Mouse (Mus musculus): ENCODE results near the gene Rabggta. TPM values are rescaled to one million over a fixed set of nuclear protein-coding genes. Genes with fewer than 3 reads are reported as not detected.

Rabggta gene
- total and polyA plus RNA-seq, 3 experiments = 12.5 to 26.3 (median 13.0) TPM

GRCm38 (mm10) chr14:55735758-55736157 is 13.7 kb upstream of the Rabggta start:
- H3K9ac ChIP-seq (ENCODE audit: low read depth, low read length) = no peak overlapping the region
- 70% methylated on average over 4 of the region's 4 CpGs for WGBS
- TF ChIP-seq CTCF (IDR thresholded peaks at IDR 0.05) (no peak), POLR2A (IDR thresholded peaks at IDR 0.05; ENCODE audit: insufficient read depth, low read depth, low read length) (no peak), EP300 (IDR thresholded peaks at IDR 0.05; ENCODE audit: insufficient read depth, low read depth, low read length) (no peak)
- H3K4me3 ChIP-seq = no peak overlapping the region
- H3K27ac ChIP-seq = no peak overlapping the region
- intact Hi-C loops (cut with DNase I) = no loop called here
- H3K27me3 ChIP-seq (ENCODE audit: control insufficient read depth, insufficient read depth, low read length) = no peaks in the 10 kb centered on the region
- DNase-seq = no peak
- no peaks in the 10 kb centered on the region for H3K36me3 ChIP-seq (ENCODE audit: control insufficient read depth, insufficient read depth, low read length)
- H3K4me1 ChIP-seq (ENCODE audit: control insufficient read depth, insufficient read depth, low read length) = no peaks in the 10 kb centered on the region
- H3K79me2 ChIP-seq (replicated peaks; ENCODE audit: control insufficient read depth, insufficient read depth, low read length) = no peaks in the 10 kb centered on the region

- Histone ChIP-seq H3K27ac (no peak overlapping the region), H3K4me1 (ENCODE audit: control insufficient read depth, insufficient read depth, low read length) (no peaks in the 10 kb centered on the region), H3K4me3 (no peak overlapping the region), H3K27me3 (ENCODE audit: control insufficient read depth, insufficient read depth, low read length) (no peaks in the 10 kb centered on the region), H3K9ac (ENCODE audit: low read depth, low read length) (no peak overlapping the region), H3K36me3 (ENCODE audit: control insufficient read depth, insufficient read depth, low read length) (no peaks in the 10 kb centered on the region), H3K79me2 (replicated peaks; ENCODE audit: control insufficient read depth, insufficient read depth, low read length) (no peaks in the 10 kb centered on the region)
- intact Hi-C loops (cut with DNase I) = no loop called here
- 50% methylated on average over 3 of the region's 3 CpGs for WGBS
- TF ChIP-seq EP300 (IDR thresholded peaks at IDR 0.05; ENCODE audit: insufficient read depth, low read depth, low read length) = no peak
- DNase-seq = no peak
These were observed 13.3 kb upstream of the Rabggta start for GRCm38 (mm10) chr14:55735334-55735733.

- H3K9ac ChIP-seq (ENCODE audit: low read depth, low read length) = no peak overlapping the region
- H3K27me3 ChIP-seq (ENCODE audit: control insufficient read depth, insufficient read depth, low read length) = no peaks in the 10 kb centered on the region
- H3K27ac ChIP-seq = no peak overlapping the region
- intact Hi-C loops (cut with DNase I) = no loop called here
- TF ChIP-seq EP300 (IDR thresholded peaks at IDR 0.05; ENCODE audit: insufficient read depth, low read depth, low read length) (no peak), CTCF (IDR thresholded peaks at IDR 0.05) (no peak), POLR2A (IDR thresholded peaks at IDR 0.05; ENCODE audit: insufficient read depth, low read depth, low read length) (no peak)
- no peak for DNase-seq
- H3K36me3 ChIP-seq (ENCODE audit: control insufficient read depth, insufficient read depth, low read length) = no peaks in the 10 kb centered on the region
- no peak overlapping the region for H3K4me3 ChIP-seq
- H3K4me1 ChIP-seq (ENCODE audit: control insufficient read depth, insufficient read depth, low read length) = no peaks in the 10 kb centered on the region
- 67% methylated on average over 7 of the region's 7 CpGs for WGBS
- H3K79me2 ChIP-seq (replicated peaks; ENCODE audit: control insufficient read depth, insufficient read depth, low read length) = no peaks in the 10 kb centered on the region
These were observed 12.8 kb upstream of the Rabggta start for GRCm38 (mm10) chr14:55734869-55735268.

GRCm38 (mm10) chr14:55733889-55734288 is 11.8 kb upstream of the Rabggta start:
- WGBS = 49% methylated on average over 10 of the region's 10 CpGs
- H3K4me1 ChIP-seq (ENCODE audit: control insufficient read depth, insufficient read depth, low read length) = no peaks in the 10 kb centered on the region
- no peaks in the 10 kb centered on the region for H3K79me2 ChIP-seq (replicated peaks; ENCODE audit: control insufficient read depth, insufficient read depth, low read length)
- no peak for DNase-seq
- H3K27ac ChIP-seq = no peak overlapping the region
- H3K4me3 ChIP-seq = no peak overlapping the region
- H3K27me3 ChIP-seq (ENCODE audit: control insufficient read depth, insufficient read depth, low read length) = no peaks in the 10 kb centered on the region
- no peak overlapping the region for H3K9ac ChIP-seq (ENCODE audit: low read depth, low read length)
- no peak for TF ChIP-seq CTCF (IDR thresholded peaks at IDR 0.05)
- no peak for TF ChIP-seq EP300 (IDR thresholded peaks at IDR 0.05; ENCODE audit: insufficient read depth, low read depth, low read length)
- TF ChIP-seq POLR2A (IDR thresholded peaks at IDR 0.05; ENCODE audit: insufficient read depth, low read depth, low read length) = no peak
- H3K36me3 ChIP-seq (ENCODE audit: control insufficient read depth, insufficient read depth, low read length) = no peaks in the 10 kb centered on the region
- intact Hi-C loops (cut with DNase I) = no loop called here

GRCm38 (mm10) chr14:55730531-55731032 is 8.5 kb upstream of the Rabggta start:
- Histone ChIP-seq H3K4me1 (ENCODE audit: control insufficient read depth, insufficient read depth, low read length) (no peaks in the 10 kb centered on the region), H3K36me3 (ENCODE audit: control insufficient read depth, insufficient read depth, low read length) (no peaks in the 10 kb centered on the region), H3K79me2 (replicated peaks; ENCODE audit: control insufficient read depth, insufficient read depth, low read length) (no peaks in the 10 kb centered on the region), H3K9ac (ENCODE audit: low read depth, low read length) (no peak overlapping the region), H3K27me3 (ENCODE audit: control insufficient read depth, insufficient read depth, low read length) (no peaks in the 10 kb centered on the region), H3K4me3 (no peak overlapping the region), H3K27ac (no peak overlapping the region)
- DNase-seq = no peak
- intact Hi-C loops (cut with DNase I) = no loop called here
- TF ChIP-seq POLR2A (IDR thresholded peaks at IDR 0.05; ENCODE audit: insufficient read depth, low read depth, low read length) (no peak), CTCF (IDR thresholded peaks at IDR 0.05) (no peak), EP300 (IDR thresholded peaks at IDR 0.05; ENCODE audit: insufficient read depth, low read depth, low read length) (no peak)
- WGBS = 63% methylated on average over 7 of the region's 7 CpGs

GRCm38 (mm10) chr14:55730116-55730515 is 8.1 kb upstream of the Rabggta start:
- Histone ChIP-seq H3K27me3 (ENCODE audit: control insufficient read depth, insufficient read depth, low read length) (no peaks in the 10 kb centered on the region), H3K4me3 (no peak overlapping the region), H3K27ac (no peak overlapping the region), H3K79me2 (replicated peaks; ENCODE audit: control insufficient read depth, insufficient read depth, low read length) (no peaks in the 10 kb centered on the region), H3K36me3 (ENCODE audit: control insufficient read depth, insufficient read depth, low read length) (no peaks in the 10 kb centered on the region), H3K4me1 (ENCODE audit: control insufficient read depth, insufficient read depth, low read length) (no peaks in the 10 kb centered on the region), H3K9ac (ENCODE audit: low read depth, low read length) (no peak overlapping the region)
- no peak for DNase-seq
- no peak for TF ChIP-seq CTCF (IDR thresholded peaks at IDR 0.05)
- no peak for TF ChIP-seq POLR2A (IDR thresholded peaks at IDR 0.05; ENCODE audit: insufficient read depth, low read depth, low read length)
- TF ChIP-seq EP300 (IDR thresholded peaks at IDR 0.05; ENCODE audit: insufficient read depth, low read depth, low read length) = no peak
- WGBS = 63% methylated on average over 7 of the region's 7 CpGs
- intact Hi-C loops (cut with DNase I) = no loop called here
